Mouse (Mus musculus): ENCODE data around the gene Adamts7.

Gene Adamts7

GRCm38 (mm10) chr9:90162243-90162925 is 485 bp upstream of the Adamts7 start:
- peak; percentile 60 for DNase-seq (ENCODE audit: low spot score)

- DNase-seq (ENCODE audit: low spot score) = no peak
These were observed 853 bp downstream of the Adamts7 start for GRCm38 (mm10) chr9:90163749-90164095.

GRCm38 (mm10) chr9:90164670-90165453 is 2.0 kb downstream of the Adamts7 start:
- DNase-seq (ENCODE audit: low spot score) = no peak

- no peak for DNase-seq (ENCODE audit: low spot score)
These were observed 2.7 kb downstream of the Adamts7 start for GRCm38 (mm10) chr9:90165590-90165989.

GRCm38 (mm10) chr9:90166615-90167014 is 3.7 kb downstream of the Adamts7 start:
- DNase-seq (ENCODE audit: low spot score) = no peak

- DNase-seq (ENCODE audit: low spot score) = no peak
These were observed 7.1 kb downstream of the Adamts7 start for GRCm38 (mm10) chr9:90169965-90170364.

GRCm38 (mm10) chr9:90171421-90171820 is 8.6 kb downstream of the Adamts7 start:
- no peak for DNase-seq (ENCODE audit: low spot score)

- no peak for DNase-seq (ENCODE audit: low spot score)
These were observed 9.9 kb downstream of the Adamts7 start for GRCm38 (mm10) chr9:90172528-90173321.

GRCm38 (mm10) chr9:90173330-90173729 is 10.5 kb downstream of the Adamts7 start:
- DNase-seq (ENCODE audit: low spot score) = no peak

GRCm38 (mm10) chr9:90179409-90179808 is 16.5 kb downstream of the Adamts7 start:
- no peak for DNase-seq (ENCODE audit: low spot score)

GRCm38 (mm10) chr9:90181656-90182388 is 19.0 kb downstream of the Adamts7 start:
- no peak for DNase-seq (ENCODE audit: low spot score)

GRCm38 (mm10) chr9:90182636-90183421 is 20.0 kb downstream of the Adamts7 start:
- DNase-seq (ENCODE audit: low spot score) = peak; percentile 39

GRCm38 (mm10) chr9:90183550-90183949 is 20.7 kb downstream of the Adamts7 start:
- DNase-seq (ENCODE audit: low spot score) = no peak

GRCm38 (mm10) chr9:90184116-90184515 is 21.2 kb downstream of the Adamts7 start:
- DNase-seq (ENCODE audit: low spot score) = no peak

GRCm38 (mm10) chr9:90185356-90185910 is 22.6 kb downstream of the Adamts7 start:
- DNase-seq (ENCODE audit: low spot score) = no peak

- DNase-seq (ENCODE audit: low spot score) = no peak
These were observed 26.0 kb downstream of the Adamts7 start for GRCm38 (mm10) chr9:90188893-90189292.

GRCm38 (mm10) chr9:90189391-90189790 is 26.5 kb downstream of the Adamts7 start:
- DNase-seq (ENCODE audit: low spot score) = no peak

- no peak for DNase-seq (ENCODE audit: low spot score)
These were observed 32.1 kb downstream of the Adamts7 start for GRCm38 (mm10) chr9:90195000-90195399.

GRCm38 (mm10) chr9:90196262-90196661 is 33.4 kb downstream of the Adamts7 start:
- DNase-seq (ENCODE audit: low spot score) = no peak

- DNase-seq (ENCODE audit: low spot score) = no peak
These were observed 34.3 kb downstream of the Adamts7 start for GRCm38 (mm10) chr9:90197116-90197665.

Data from adipocyte (in vitro differentiated cells).